Comparison of ENCODE assay signal across 15 mouse cellular contexts in the genomic region with DNA sequence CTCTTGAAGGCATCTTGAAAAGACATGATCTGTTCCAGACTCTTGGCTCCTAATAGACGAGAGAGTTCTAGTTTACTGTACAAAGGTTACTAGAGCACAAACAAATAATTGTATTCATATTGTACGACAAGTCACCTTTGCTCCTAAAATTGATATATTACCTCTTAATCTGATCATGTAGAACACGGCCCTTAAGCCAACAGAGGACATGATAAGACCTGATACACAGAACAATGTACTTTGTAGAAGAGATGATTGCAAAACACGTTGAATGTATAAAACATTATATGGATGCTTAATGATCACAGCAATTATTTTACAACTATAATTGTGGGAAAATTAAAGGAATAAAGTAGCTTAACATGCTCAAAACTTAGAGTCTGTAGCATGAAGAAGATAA.
"Had no signal": no experiment of that assay in that cellular context is flagged by ENCODE, and none has a peak within 500 bp of the region (broad histone marks: within the 10 kb centered on the region; RNA-seq: fewer than 3 reads in every experiment).

No protein-coding gene starts in this region.

- H3K27me3 ChIP-seq: megakaryocyte, embryonic 14.5 days; midbrain, embryonic 13.5 days; midbrain, embryonic 15.5 days; neural tube, embryonic 12.5 days had no signal

- H3K4me3 ChIP-seq: megakaryocyte, embryonic 14.5 days; midbrain, embryonic 13.5 days; midbrain, embryonic 15.5 days; neural tube, embryonic 12.5 days had no signal

- H3K4me2 ChIP-seq: lung, embryonic 14.5 days; midbrain, embryonic 11.5 days; midbrain, embryonic 13.5 days; midbrain, embryonic 15.5 days; neural tube, embryonic 12.5 days had no signal

- H3K27ac ChIP-seq: macrophage; midbrain, embryonic 13.5 days; midbrain, embryonic 15.5 days; neural tube, embryonic 12.5 days had no signal

- ATAC-seq: midbrain, embryonic 13.5 days; midbrain, embryonic 15.5 days had no signal

- DNase-seq: lung, adult 18-20 months; lung, embryonic 14.5 days; lung, postnatal 10 days; lung, postnatal 36 days; right cerebral cortex, postnatal 14 days; spleen, adult 18-20 months; thymus, adult 18-20 months; thymus, postnatal 14 days; thymus, postnatal 36 days had no signal

- H3K36me3 ChIP-seq: midbrain, embryonic 13.5 days; midbrain, embryonic 15.5 days; neural tube, embryonic 12.5 days had no signal

- H3K9me3 ChIP-seq: midbrain, embryonic 13.5 days; midbrain, embryonic 15.5 days; neural tube, embryonic 12.5 days had no signal

- H3K4me1 ChIP-seq: megakaryocyte, embryonic 14.5 days; midbrain, embryonic 13.5 days; midbrain, embryonic 15.5 days; neural tube, embryonic 12.5 days had no signal

- H3K9ac ChIP-seq: lung, embryonic 14.5 days; midbrain, embryonic 13.5 days; midbrain, embryonic 15.5 days; neural tube, embryonic 12.5 days had no signal
